Mouse (Mus musculus) forebrain, embryonic 16.5 days (tissue): ENCODE measurements around the gene Slc6a20a. TPM values are rescaled to one million over a fixed set of nuclear protein-coding genes. Genes with fewer than 3 reads are reported as not detected.

Experiments
- ATAC-seq: fragments of 200-750 bp; cut with Nextera tagmentation; 2 replicates; pipeline ENCODE4 v1.8.0; 2017; ENCODE audit warnings: mild to moderate bottlenecking, moderate library complexity
- H3K27ac ChIP-seq: fragments of 300-500 bp; sonication (generic); 2 replicates; pipeline ENCODE4 v1.5.1; 2014; ENCODE audit warnings: low read length, control low read depth
- H3K27me3 ChIP-seq: fragments of 300-500 bp; sonication (generic); replicated peaks from 2 replicates; pipeline ENCODE4 v1.6.1; 2014; ENCODE audit warnings: low read length; ENCODE audit not compliant: control insufficient read depth, insufficient read depth
- H3K36me3 ChIP-seq: fragments of 300-500 bp; sonication (generic); 2 replicates; pipeline ENCODE4 v1.6.1; 2014; ENCODE audit not compliant: control insufficient read depth, insufficient read depth
- H3K4me1 ChIP-seq: fragments of 300-500 bp; sonication (generic); replicated peaks from 2 replicates; pipeline ENCODE4 v1.6.1; 2014; ENCODE audit warnings: low read length; ENCODE audit not compliant: control insufficient read depth, insufficient read depth
- H3K4me2 ChIP-seq: fragments of 300-500 bp; sonication (generic); 2 replicates; pipeline ENCODE4 v1.6.1; 2014; ENCODE audit warnings: mild to moderate bottlenecking, low read length, control low read depth
- H3K4me3 ChIP-seq: fragments of 300-500 bp; sonication (generic); replicated peaks from 2 replicates; pipeline ENCODE4 v1.5.1; 2014; ENCODE audit warnings: mild to moderate bottlenecking, low read length, control low read depth
- H3K9ac ChIP-seq: fragments of 300-500 bp; sonication (generic); replicated peaks from 2 replicates; pipeline ENCODE4 v1.6.1; 2014; ENCODE audit warnings: low read depth, low read length, control low read depth
- H3K9me3 ChIP-seq: fragments of 300-500 bp; sonication (generic); 2 replicates; pipeline ENCODE4 v1.6.1; 2016; ENCODE audit warnings: low read length; ENCODE audit not compliant: control insufficient read depth
- WGBS: fragments of 180-500 bp; shearing (Covaris S2); extraction: QIAGEN DNeasy Blood & Tissue Kit; methylation state at CpG from one replicate; pipeline ENCODE4 v1.1.7; 2014; 5-methylcytosine and 5-hydroxymethylcytosine counted together
- polyA plus RNA-seq: library from polyadenylated mRNA; unstranded; fragments of >200 nt; fragmentation: Nextera tagmentation; extraction: Ambion mirVana; gene quantifications from 2 replicates; pipeline ENCODE4 v1.2.1, GENCODE M21; 2015

Slc6a20a gene
- polyA plus RNA-seq, 1 experiment from 2014 or later: 4.2 TPM

DNA sequence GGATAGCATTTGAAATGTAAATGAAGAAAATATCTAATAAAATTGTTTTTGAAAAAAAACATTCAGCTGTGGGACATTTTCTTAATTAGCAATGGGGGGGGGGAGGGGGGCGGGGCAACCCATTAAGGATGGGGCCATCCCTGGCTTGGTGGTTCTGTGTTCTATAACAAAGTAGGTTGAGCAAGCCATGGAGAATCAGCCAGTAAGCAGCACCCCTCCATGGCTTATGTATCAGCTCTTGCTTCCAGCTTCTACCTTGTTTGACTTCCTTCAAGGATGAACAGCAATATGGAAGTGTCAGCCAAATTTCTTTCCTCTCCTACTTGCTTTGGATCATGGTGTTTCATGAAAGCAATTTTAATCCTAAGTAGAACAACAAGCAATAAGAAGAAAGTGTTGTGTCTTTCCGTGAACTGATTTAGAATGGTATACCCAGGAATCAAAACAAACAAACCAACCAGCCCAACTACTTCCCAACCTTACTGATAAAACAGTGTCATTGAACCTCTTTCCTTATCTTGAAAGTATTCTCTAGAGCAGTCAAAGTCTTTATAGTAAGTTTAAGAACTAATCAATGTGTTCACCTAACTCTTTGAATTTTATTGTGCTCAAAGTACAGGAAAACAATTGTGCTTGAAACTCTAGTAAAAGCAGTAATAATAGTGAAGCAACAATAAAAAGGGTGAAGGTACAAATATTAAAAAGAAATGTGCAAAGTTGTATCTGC is 28.7 kb downstream of the Slc6a20a start:
- Histone ChIP-seq H3K27ac (no peak overlapping the region), H3K4me1 (no peaks in the 10 kb centered on the region), H3K9me3 (no peaks in the 10 kb centered on the region), H3K36me3 (no peaks in the 10 kb centered on the region), H3K27me3 (no peaks in the 10 kb centered on the region), H3K4me3 (no peak overlapping the region), H3K9ac (no peak overlapping the region), H3K4me2 (no peak overlapping the region)
- no peak for ATAC-seq
- WGBS: 92% methylated on average over 2 of the region's 2 CpGs

DNA sequence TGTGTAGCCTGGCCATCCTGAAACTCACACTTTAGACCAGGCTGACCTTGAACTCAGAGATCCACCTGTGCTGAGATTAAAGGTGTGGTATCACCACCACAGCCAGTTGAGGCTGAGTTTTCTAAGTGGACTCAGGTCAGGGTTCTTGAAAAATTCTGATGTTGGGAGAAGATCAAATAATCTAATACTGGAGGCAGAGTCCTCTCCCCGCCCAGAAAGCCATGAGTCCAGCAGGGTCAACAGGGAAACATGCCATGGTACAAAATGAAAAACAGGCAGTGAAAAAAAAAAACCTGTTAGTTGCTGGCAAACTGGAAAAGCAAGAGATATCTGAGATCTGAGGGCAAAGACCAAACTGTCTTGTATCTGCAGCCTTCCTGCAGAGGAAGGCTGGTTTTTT is 38.6 kb downstream of the Slc6a20a start:
- Histone ChIP-seq H3K4me2 (no peak overlapping the region), H3K9ac (no peak overlapping the region), H3K4me3 (no peak overlapping the region), H3K27me3 (no peaks in the 10 kb centered on the region), H3K36me3 (no peaks in the 10 kb centered on the region), H3K27ac (no peak overlapping the region), H3K4me1 (no peaks in the 10 kb centered on the region), H3K9me3 (no peaks in the 10 kb centered on the region)
- no peak for ATAC-seq
- 77% methylated on average over 1 of the region's 1 CpGs for WGBS

DNA sequence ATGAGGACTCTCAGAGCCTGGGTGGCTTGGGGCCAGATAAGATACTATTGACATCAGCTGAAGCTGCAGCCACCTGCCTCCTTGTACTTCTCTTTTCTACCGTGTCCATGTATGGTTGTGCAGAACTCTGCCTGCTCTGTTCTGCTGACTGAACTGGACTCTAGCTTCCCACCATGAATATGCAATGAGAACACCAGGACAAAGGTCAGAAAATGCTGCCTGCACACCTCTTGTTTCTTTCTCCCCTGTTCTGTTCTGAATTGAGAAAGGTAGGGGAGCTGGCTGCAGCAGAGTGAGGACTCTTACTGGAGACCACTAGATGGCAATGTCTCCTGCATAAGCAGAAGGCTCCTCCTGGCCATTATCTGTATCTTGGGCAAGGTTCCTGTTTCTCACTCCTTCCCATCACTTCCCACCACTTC is 40.0 kb downstream of the Slc6a20a start:
- no peak overlapping the region for H3K27ac ChIP-seq
- H3K36me3 ChIP-seq: no peaks in the 10 kb centered on the region
- H3K27me3 ChIP-seq: no peaks in the 10 kb centered on the region
- 88% methylated on average over 1 of the region's 1 CpGs for WGBS
- H3K9ac ChIP-seq: no peak overlapping the region
- no peaks in the 10 kb centered on the region for H3K9me3 ChIP-seq
- H3K4me2 ChIP-seq: no peak overlapping the region
- H3K4me3 ChIP-seq: no peak overlapping the region
- ATAC-seq: no peak
- H3K4me1 ChIP-seq: no peaks in the 10 kb centered on the region

DNA sequence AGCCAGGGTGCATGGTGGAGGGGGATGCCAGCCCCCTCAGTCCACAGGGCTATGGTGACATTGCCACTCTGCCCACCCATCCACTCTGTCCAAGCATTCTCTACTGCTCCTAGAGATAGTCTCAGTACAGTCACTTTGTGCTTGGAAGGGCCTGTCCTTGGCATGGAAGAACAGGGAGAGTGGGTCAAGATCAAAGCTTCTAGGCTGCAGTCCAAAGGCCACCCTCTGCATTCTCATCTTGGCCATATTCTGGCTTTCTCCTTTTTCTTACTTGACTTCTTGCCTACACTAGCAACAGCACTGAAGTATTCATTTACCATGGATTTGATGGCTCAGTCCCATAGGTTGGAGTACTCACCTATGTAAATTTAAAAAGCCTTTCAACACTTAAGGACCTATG is 40.5 kb downstream of the Slc6a20a start:
- Histone ChIP-seq H3K9ac (no peak overlapping the region), H3K36me3 (no peaks in the 10 kb centered on the region), H3K27me3 (no peaks in the 10 kb centered on the region), H3K4me3 (no peak overlapping the region), H3K27ac (no peak overlapping the region), H3K4me2 (no peak overlapping the region), H3K4me1 (no peaks in the 10 kb centered on the region), H3K9me3 (no peaks in the 10 kb centered on the region)
- ATAC-seq: no peak

DNA sequence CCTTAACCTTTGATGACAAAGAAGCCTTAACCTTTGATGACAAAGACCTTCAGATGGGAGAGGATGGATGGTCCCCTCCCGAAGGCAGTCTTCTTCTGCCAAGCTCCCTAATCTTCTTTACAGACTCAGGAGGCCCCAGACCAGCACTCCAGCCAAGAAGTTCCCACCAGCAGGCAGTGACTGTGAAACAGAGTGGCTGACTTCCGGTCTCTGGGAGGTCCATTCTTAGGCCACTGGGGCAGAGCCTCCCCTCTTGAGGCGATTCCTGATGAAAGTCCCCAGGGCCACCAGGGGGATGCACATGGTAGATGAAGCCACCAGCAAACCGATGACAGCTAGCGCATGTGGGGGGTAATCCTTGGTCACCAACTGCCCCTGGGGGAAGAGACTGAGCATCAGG is 41.9 kb downstream of the Slc6a20a start:
- Histone ChIP-seq H3K4me2 (no peak overlapping the region), H3K27ac (no peak overlapping the region), H3K4me3 (no peak overlapping the region), H3K4me1 (no peaks in the 10 kb centered on the region), H3K9me3 (no peaks in the 10 kb centered on the region), H3K27me3 (no peaks in the 10 kb centered on the region), H3K36me3 (no peaks in the 10 kb centered on the region), H3K9ac (no peak overlapping the region)
- WGBS: 74% methylated on average over 5 of the region's 5 CpGs
- no peak for ATAC-seq

DNA sequence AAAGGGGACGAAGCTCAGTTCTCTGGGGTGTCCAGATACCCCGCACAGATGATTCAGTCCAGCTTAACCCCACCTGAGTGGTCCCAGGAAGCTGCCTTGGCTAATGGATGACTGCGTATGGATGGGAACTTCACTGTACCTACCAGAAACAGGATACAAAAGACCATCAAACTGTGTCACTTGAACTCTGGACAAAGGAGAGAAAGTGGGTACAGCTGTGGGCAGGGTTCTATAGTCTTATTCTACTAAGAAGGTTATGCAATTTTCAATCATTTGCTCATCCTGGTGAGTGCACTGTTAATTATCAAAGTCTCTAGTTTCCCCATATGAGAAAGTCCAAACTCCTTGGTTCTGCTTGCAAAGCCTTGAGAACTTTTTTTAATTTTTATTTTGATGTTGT is 45.7 kb downstream of the Slc6a20a start:
- no peaks in the 10 kb centered on the region for H3K36me3 ChIP-seq
- no peak for ATAC-seq
- H3K27ac ChIP-seq: no peak overlapping the region
- no peaks in the 10 kb centered on the region for H3K9me3 ChIP-seq
- WGBS: 89% methylated on average over 3 of the region's 3 CpGs
- H3K4me3 ChIP-seq: no peak overlapping the region
- H3K27me3 ChIP-seq: no peaks in the 10 kb centered on the region
- H3K9ac ChIP-seq: no peak overlapping the region
- H3K4me1 ChIP-seq: no peaks in the 10 kb centered on the region
- H3K4me2 ChIP-seq: no peak overlapping the region

DNA sequence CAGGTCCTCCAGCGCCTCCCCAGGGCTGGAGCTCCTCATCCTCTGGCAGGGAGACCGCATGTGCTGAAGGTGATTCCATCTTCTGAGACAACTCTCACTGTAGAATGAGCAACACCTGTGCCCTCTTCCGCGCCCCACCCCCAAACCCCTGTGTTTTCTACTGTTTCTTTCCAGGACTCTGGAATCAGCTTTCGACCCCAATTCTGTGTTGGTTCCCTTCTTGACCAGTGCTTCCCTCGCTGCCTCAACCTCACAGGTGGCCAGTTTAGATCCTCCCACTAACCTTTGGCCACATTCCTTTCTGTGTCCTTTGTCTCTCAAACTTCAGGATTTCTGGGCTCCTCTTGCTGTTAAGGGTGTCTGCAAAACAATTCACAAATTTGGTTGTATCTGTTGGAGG is 46.4 kb downstream of the Slc6a20a start, which contains the start of gene Slc6a20b:
TSS of gene Slc6a20b (minus strand) at position 285 of the 400 bp plus-strand sequence.
- Histone ChIP-seq H3K4me1 (no peaks in the 10 kb centered on the region), H3K4me2 (no peak within 1 kb of the TSS), H3K27ac (no peak within 1 kb of the TSS), H3K9me3 (no peaks in the 10 kb centered on the region), H3K9ac (no peak within 1 kb of the TSS), H3K36me3 (no peaks in the 10 kb centered on the region), H3K4me3 (no peak within 1 kb of the TSS), H3K27me3 (no peaks in the 10 kb centered on the region)
- ATAC-seq: no peak
- 88% methylated on average over 6 of the region's 6 CpGs for WGBS

DNA sequence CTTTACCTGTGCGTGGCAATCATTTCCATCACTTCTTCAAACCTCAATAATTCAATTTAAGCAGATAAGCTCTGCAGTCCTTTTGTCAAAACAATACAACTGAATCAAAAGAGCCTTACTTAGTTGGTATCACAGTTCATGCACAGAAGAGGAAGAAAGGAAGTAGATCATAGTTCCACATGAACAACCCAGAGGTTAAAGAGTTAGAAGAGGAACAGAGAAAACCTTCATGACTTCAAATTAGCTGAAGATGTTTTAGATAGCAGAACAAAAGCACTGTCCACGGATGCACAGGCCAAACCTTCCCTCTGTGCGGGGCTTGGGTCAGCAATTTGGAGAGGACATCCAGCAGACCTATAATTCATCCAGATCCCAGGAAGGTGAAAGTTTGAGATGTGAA is 47.0 kb downstream of the Slc6a20a start:
- Histone ChIP-seq H3K27ac (no peak overlapping the region), H3K4me2 (no peak overlapping the region), H3K36me3 (no peaks in the 10 kb centered on the region), H3K4me1 (no peaks in the 10 kb centered on the region), H3K27me3 (no peaks in the 10 kb centered on the region), H3K9me3 (no peaks in the 10 kb centered on the region), H3K9ac (no peak overlapping the region), H3K4me3 (no peak overlapping the region)
- no peak for ATAC-seq
- 88% methylated on average over 3 of the region's 3 CpGs for WGBS

DNA sequence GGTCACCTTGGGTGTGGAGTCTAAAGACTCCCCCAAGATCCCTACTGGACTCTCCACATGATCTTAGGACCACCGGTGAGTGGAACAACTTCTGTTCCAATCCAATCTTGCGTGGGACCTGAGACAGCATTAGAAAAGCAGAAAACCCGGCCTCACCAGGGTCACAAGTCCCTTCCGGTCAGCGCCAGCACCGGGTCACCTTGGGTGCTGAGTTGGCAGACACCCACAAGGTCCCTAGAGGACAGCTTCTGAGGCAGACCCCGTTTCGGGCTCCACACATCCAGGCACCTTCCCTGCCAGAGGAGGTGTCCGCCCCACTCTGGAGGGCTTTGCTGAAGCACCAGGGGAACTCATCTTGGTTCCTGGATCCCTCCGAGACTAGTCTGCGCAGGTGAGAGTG is 52.9 kb downstream of the Slc6a20a start:
- Histone ChIP-seq H3K4me2 (no peak overlapping the region), H3K9me3 (no peaks in the 10 kb centered on the region), H3K36me3 (no peaks in the 10 kb centered on the region), H3K27ac (no peak overlapping the region), H3K4me1 (no peaks in the 10 kb centered on the region), H3K9ac (no peak overlapping the region), H3K27me3 (no peaks in the 10 kb centered on the region), H3K4me3 (no peak overlapping the region)
- ATAC-seq: no peak
- WGBS: 90% methylated on average over 11 of the region's 11 CpGs

DNA sequence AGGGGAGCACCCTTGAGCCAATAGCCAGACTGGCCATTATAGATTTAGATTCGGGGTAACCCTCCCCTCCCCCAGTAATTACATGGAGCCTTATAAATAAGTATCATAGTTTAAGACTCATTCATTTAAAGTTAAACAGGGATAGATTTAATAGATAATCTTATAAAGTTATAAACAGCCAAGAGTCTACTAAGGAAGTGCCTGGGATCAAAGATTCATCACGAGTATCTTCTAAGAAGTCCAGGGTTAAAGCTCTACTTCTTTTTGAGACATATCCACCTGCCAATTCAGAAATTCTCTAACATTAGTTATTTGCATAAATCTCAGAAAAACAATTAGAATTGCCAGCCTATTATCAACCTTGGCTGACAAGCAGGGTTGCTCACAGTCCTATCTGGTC is 53.9 kb downstream of the Slc6a20a start:
- no peaks in the 10 kb centered on the region for H3K9me3 ChIP-seq
- no peaks in the 10 kb centered on the region for H3K4me1 ChIP-seq
- H3K4me3 ChIP-seq: no peak overlapping the region
- H3K4me2 ChIP-seq: no peak overlapping the region
- 94% methylated on average over 2 of the region's 2 CpGs for WGBS
- no peaks in the 10 kb centered on the region for H3K36me3 ChIP-seq
- no peak overlapping the region for H3K9ac ChIP-seq
- no peak for ATAC-seq
- no peak overlapping the region for H3K27ac ChIP-seq
- H3K27me3 ChIP-seq: no peaks in the 10 kb centered on the region
